ENCODE assay signal across 10 mouse cellular contexts in the genomic region with DNA sequence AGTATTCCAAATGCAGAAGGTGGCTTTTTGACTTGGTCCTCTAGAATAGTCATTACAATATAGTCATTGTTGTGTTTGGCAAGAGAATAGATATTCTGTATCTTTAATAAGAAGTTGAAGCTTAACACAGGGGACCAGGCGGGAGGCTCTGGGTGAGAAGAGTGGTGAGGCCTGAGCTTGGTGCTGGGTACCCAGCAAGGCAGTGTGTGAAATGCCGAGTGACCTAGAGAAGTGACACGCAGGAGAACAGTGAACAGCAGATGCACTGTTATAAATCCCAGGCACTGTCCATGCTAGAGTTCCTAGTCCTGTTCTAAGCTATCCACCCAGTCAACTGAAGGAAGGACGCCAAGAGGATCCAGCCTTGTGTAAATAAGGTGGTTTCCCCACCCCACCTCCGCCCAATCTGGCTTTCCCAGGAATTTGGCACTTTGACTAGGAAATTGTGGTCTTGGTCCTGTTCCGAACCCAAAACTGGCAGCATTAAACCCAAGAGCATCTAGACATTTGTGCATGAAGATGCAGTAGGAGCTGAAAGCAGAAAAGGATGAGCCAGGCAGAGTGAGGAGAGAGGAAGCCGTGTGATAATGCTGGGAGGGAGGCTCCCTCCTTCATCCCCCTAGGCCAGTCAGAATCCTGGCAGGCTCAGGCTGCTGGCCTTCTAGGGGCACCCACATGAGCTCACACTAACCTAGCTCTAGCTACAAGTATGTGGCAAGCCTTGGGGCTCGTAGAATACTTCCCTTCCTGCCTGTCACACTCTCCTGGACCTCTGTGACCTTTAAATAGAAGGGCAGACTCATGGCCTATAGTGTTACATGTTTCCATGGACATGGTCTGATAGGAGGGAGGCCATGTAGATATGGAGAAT. TPM values are rescaled to one million over a fixed set of nuclear protein-coding genes. Genes with fewer than 3 reads are reported as not detected.
A peak's percentile ranks its signal among the peaks of the same experiment; 100 is the strongest.
DNase-seq lines count a peak whose midpoint lies in the region; ATAC-seq and TF ChIP-seq lines count a peak whose summit lies in the region.
"Had no signal": no experiment of that assay in that cellular context is flagged by ENCODE, and none has a peak within 500 bp of the region (broad histone marks: within the 10 kb centered on the region; RNA-seq: fewer than 3 reads in every experiment).

No protein-coding gene starts in this region.

- no peak overlapping the region for H3K4me2 ChIP-seq in kidney, embryonic 16.5 days (replicated peaks; ENCODE audit: low read depth, low read length)
- H3K4me2 ChIP-seq in myocyte (ENCODE audit: low read depth), result peak overlapping the region; percentile 47
- H3K4me2 ChIP-seq in forebrain, embryonic 16.5 days (ENCODE audit: low read length), result no peak overlapping the region

- WGBS in kidney, embryonic 16.5 days, result 64% methylated on average over 8 of the region's 8 CpGs
- WGBS in cerebellum, adult 2 months, result 12% methylated on average over 8 of the region's 8 CpGs
- 82% methylated on average over 8 of the region's 8 CpGs for WGBS in forebrain, embryonic 16.5 days

- H3K4me3 ChIP-seq in kidney, embryonic 16.5 days (ENCODE audit: low read length), result no peak overlapping the region
- H3K4me3 ChIP-seq in cerebellum, adult 2 months (replicated peaks; ENCODE audit: insufficient read depth, low read depth, low read length), result no peak overlapping the region
- H3K4me3 ChIP-seq in myocyte, result no peak overlapping the region
- H3K4me3 ChIP-seq in forebrain, embryonic 16.5 days (replicated peaks; ENCODE audit: low read length), result no peak overlapping the region
- H3K4me3 ChIP-seq: forebrain, embryonic 10.5 days had no signal

- peak; percentile 31; the same call in 1 of the 2 replicates for ATAC-seq in kidney, embryonic 16.5 days (ENCODE audit: low FRiP score, low TSS enrichment)
- no peak for ATAC-seq in forebrain, embryonic 16.5 days

- TF ChIP-seq CTCF in cerebellum, adult 2 months (IDR thresholded peaks at IDR 0.05; ENCODE audit: borderline replicate concordance, insufficient read depth, low read depth, low read length), result no peak

- H3K36me3 ChIP-seq in kidney, embryonic 16.5 days (ENCODE audit: insufficient read depth, low read length), result no peaks in the 10 kb centered on the region
- no peaks in the 10 kb centered on the region for H3K36me3 ChIP-seq in myocyte (ENCODE audit: control insufficient read depth, insufficient read depth)
- no peaks in the 10 kb centered on the region for H3K36me3 ChIP-seq in forebrain, embryonic 16.5 days (ENCODE audit: control insufficient read depth, insufficient read depth)
- H3K36me3 ChIP-seq: G1E had no signal

- H3K79me2 ChIP-seq in myocyte (ENCODE audit: control insufficient read depth, insufficient read depth), result peaks cover 7% of the 10 kb centered on the region

- no peak for DNase-seq in kidney, postnatal 4 days
- peak; percentile 86 to 93 for DNase-seq in cerebellum, adult 2 months
- peak; percentile 83 for DNase-seq in layer of hippocampus, adult 11-12 months (ENCODE audit: low spot score)
- DNase-seq in spleen, postnatal 10 days (ENCODE audit: low spot score in 2 of 2), result no peak
- no peak for DNase-seq in embryo, embryonic 10 days (ENCODE audit: low spot score)

- no peak overlapping the region for H3K27ac ChIP-seq in kidney, embryonic 16.5 days (ENCODE audit: low read length)
- H3K27ac ChIP-seq in cerebellum, adult 2 months (ENCODE audit: insufficient read depth, low read length), result peak overlapping the region; percentile 95
- no peak overlapping the region for H3K27ac ChIP-seq in forebrain, embryonic 16.5 days (ENCODE audit: low read length)
- H3K27ac ChIP-seq: forebrain, embryonic 10.5 days had no signal

- no peak for TF ChIP-seq POLR2A in cerebellum, adult 2 months (IDR thresholded peaks at IDR 0.05; ENCODE audit: borderline replicate concordance, insufficient read depth, low read length)
- no peak for TF ChIP-seq POLR2A in myocyte (IDR thresholded peaks at IDR 0.05; ENCODE audit: insufficient read length, low read depth)

- H3K9ac ChIP-seq in kidney, embryonic 16.5 days (replicated peaks; ENCODE audit: low read length), result no peak overlapping the region
- H3K9ac ChIP-seq in forebrain, embryonic 16.5 days (replicated peaks; ENCODE audit: low read depth, low read length), result no peak overlapping the region

- H3K9me3 ChIP-seq in kidney, embryonic 16.5 days (ENCODE audit: low read length), result no peaks in the 10 kb centered on the region
- H3K9me3 ChIP-seq in forebrain, embryonic 16.5 days (ENCODE audit: control insufficient read depth, low read length), result no peaks in the 10 kb centered on the region
- H3K9me3 ChIP-seq: forebrain, embryonic 10.5 days; G1E had no signal

- no peak overlapping the region for H3ac ChIP-seq in myocyte (ENCODE audit: control insufficient read depth, insufficient read length)

- peaks cover 13% of the 10 kb centered on the region for H3K4me1 ChIP-seq in kidney, embryonic 16.5 days (ENCODE audit: insufficient read depth, low read length)
- peaks cover 26% of the 10 kb centered on the region for H3K4me1 ChIP-seq in cerebellum, adult 2 months (ENCODE audit: control insufficient read depth, insufficient read depth, low read length)
- 0 out of 2 replicates have a peak, but pooled peaks cover 2% of the 10 kb centered on the region for H3K4me1 ChIP-seq in forebrain, embryonic 16.5 days (replicated peaks; ENCODE audit: control insufficient read depth, insufficient read depth, low read length)

- H3K27me3 ChIP-seq in kidney, embryonic 16.5 days (ENCODE audit: insufficient read depth, low read length), result no peaks in the 10 kb centered on the region
- no peaks in the 10 kb centered on the region for H3K27me3 ChIP-seq in cerebellum, adult 2 months (ENCODE audit: control insufficient read depth, insufficient read depth, low read length)
- H3K27me3 ChIP-seq in myocyte (ENCODE audit: control insufficient read depth, insufficient read depth, insufficient read length), result no peaks in the 10 kb centered on the region
- H3K27me3 ChIP-seq in forebrain, embryonic 16.5 days (replicated peaks; ENCODE audit: control insufficient read depth, insufficient read depth, low read length), result no peaks in the 10 kb centered on the region

TF ChIP-seq in myocyte, 11 proteins besides CTCF, POLR2A, EP300 and RAD21:
- TF ChIP-seq TCF3 (IDR thresholded peaks at IDR 0.05; ENCODE audit: insufficient read length, low read depth), result no peak
- no peak for TF ChIP-seq REST (IDR thresholded peaks at IDR 0.05; ENCODE audit: insufficient read depth, insufficient read length)
- no peak for TF ChIP-seq USF1 (IDR thresholded peaks at IDR 0.05; ENCODE audit: low read depth)
- TF ChIP-seq MYOD1 (IDR thresholded peaks at IDR 0.05; ENCODE audit: control insufficient read depth in 1 of 3, insufficient read length in 2 of 3, low read depth in 2 of 3), result no peak
- TF ChIP-seq MYOG (IDR thresholded peaks at IDR 0.05; ENCODE audit: control insufficient read depth in 1 of 3, insufficient read depth in 1 of 3, insufficient read length in 2 of 3, low read depth in 2 of 3), result no peak
- no peak for TF ChIP-seq E2F4 (IDR thresholded peaks at IDR 0.05; ENCODE audit: insufficient read depth)
- TF ChIP-seq POLR2AphosphoS2 (IDR thresholded peaks at IDR 0.05; ENCODE audit: insufficient read length, low read depth), result no peak
- TF ChIP-seq SRF (IDR thresholded peaks at IDR 0.05; ENCODE audit: control insufficient read depth, insufficient read length, low read depth), result no peak
- TF ChIP-seq MAX (IDR thresholded peaks at IDR 0.05; ENCODE audit: low read depth), result no peak
- TF ChIP-seq TCF12 (IDR thresholded peaks at IDR 0.05; ENCODE audit: insufficient read depth, poor library complexity, severe bottlenecking), result no peak
- TF ChIP-seq CEBPB (IDR thresholded peaks at IDR 0.05; ENCODE audit: insufficient read depth, poor library complexity, severe bottlenecking), result no peak
TF ChIP-seq in myocyte: peak in this region for 0.

RNA-seq across cellular contexts. Expression of gene Wdfy2, which starts 55.5 kb away (rescaled TPM):
- 8.0 and 9.2 TPM in 2 replicates for polyA plus RNA-seq in kidney, embryonic 16.5 days (2015; fragmentation: Nextera tagmentation; extraction: Ambion mirVana)
- 15.1 and 15.8 TPM in 2 replicates for polyA plus RNA-seq in cerebellum, adult 2 months (2012; rRNA removed)
- 4.4 TPM for polyA plus RNA-seq in myocyte (2012; fragmentation: generic; extraction: Trizol)
- polyA plus RNA-seq in forebrain, embryonic 16.5 days (2015; fragmentation: Nextera tagmentation; extraction: Ambion mirVana), result 8.9 and 11.0 TPM in 2 replicates

Comparison
In these comparisons a context has a peak if more than half of its experiments do, and no peak if none do; other contexts are left out.
1. DNase-seq: peak in cerebellum, adult 2 months (2 of 2) and layer of hippocampus, adult 11-12 months (single experiment); none in kidney, postnatal 4 days (0 of 2), spleen, postnatal 10 days (0 of 2) and embryo, embryonic 10 days (single experiment).